Comparison of ENCODE assay signal across 24 mouse cellular contexts in the genomic region with DNA sequence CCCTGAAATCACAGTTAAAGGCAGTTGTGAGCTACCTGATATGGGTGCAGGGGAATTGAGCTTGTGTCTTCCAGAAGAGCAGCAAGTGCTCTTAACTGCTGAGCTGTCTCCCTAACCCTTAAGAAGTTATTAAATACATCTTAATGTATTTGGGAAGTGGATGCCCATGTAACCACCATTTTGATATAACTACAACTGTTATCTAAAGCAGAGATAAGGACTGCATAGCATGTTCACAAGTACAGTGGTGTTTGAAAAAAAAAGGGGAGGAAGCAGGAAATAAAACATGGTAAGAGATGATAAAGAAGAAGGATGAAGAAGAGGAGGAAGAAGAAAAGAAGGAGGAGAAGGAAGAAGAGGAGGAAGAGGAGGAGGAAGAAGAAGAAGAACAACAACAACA.
"Had no signal": no experiment of that assay in that cellular context is flagged by ENCODE, and none has a peak within 500 bp of the region (broad histone marks: within the 10 kb centered on the region; RNA-seq: fewer than 3 reads in every experiment).

No protein-coding gene starts in this region.

- H3K27me3 ChIP-seq: embryonic facial prominence, embryonic 12.5 days; embryonic facial prominence, embryonic 13.5 days; embryonic facial prominence, embryonic 15.5 days; forebrain, embryonic 12.5 days; forebrain, embryonic 13.5 days; forebrain, embryonic 15.5 days had no signal

- H3K27ac ChIP-seq: embryonic facial prominence, embryonic 10.5 days; embryonic facial prominence, embryonic 12.5 days; embryonic facial prominence, embryonic 13.5 days; embryonic facial prominence, embryonic 15.5 days; forebrain, embryonic 10.5 days; forebrain, embryonic 12.5 days; forebrain, embryonic 13.5 days; forebrain, embryonic 15.5 days; heart, adult 2 months; heart, embryonic 10.5 days had no signal

- H3K9ac ChIP-seq: embryonic facial prominence, embryonic 12.5 days; embryonic facial prominence, embryonic 13.5 days; embryonic facial prominence, embryonic 15.5 days; forebrain, embryonic 12.5 days; forebrain, embryonic 13.5 days; forebrain, embryonic 15.5 days; forebrain, postnatal 0 days had no signal

- DNase-seq: cerebellum, adult 8-10 months; cerebellum, adult 9-10 months; cerebellum, adult 9-11 months; cerebellum, postnatal 10 days; cerebellum, postnatal 25 days; cerebellum, postnatal 36 days; embryo, embryonic 11 days; forebrain, postnatal 0 days; gastrocnemius, postnatal 10 days; gastrocnemius, postnatal 14 days; gastrocnemius, postnatal 25 days; heart, adult 11 months; heart, adult 18-20 months; heart, adult 2 months had no signal

- H3K9me3 ChIP-seq: embryonic facial prominence, embryonic 10.5 days; embryonic facial prominence, embryonic 12.5 days; embryonic facial prominence, embryonic 13.5 days; embryonic facial prominence, embryonic 15.5 days; forebrain, embryonic 10.5 days; forebrain, embryonic 12.5 days; forebrain, embryonic 13.5 days; forebrain, embryonic 15.5 days; heart, embryonic 10.5 days had no signal

- H3K4me3 ChIP-seq: embryonic facial prominence, embryonic 10.5 days; embryonic facial prominence, embryonic 12.5 days; embryonic facial prominence, embryonic 13.5 days; embryonic facial prominence, embryonic 15.5 days; erythroblast, embryonic 14.5 days; forebrain, embryonic 10.5 days; forebrain, embryonic 12.5 days; forebrain, embryonic 13.5 days; forebrain, embryonic 15.5 days; heart, adult 2 months; heart, embryonic 10.5 days had no signal

- H3K4me1 ChIP-seq: embryonic facial prominence, embryonic 10.5 days; embryonic facial prominence, embryonic 12.5 days; embryonic facial prominence, embryonic 13.5 days; embryonic facial prominence, embryonic 15.5 days; forebrain, embryonic 10.5 days; forebrain, embryonic 12.5 days; forebrain, embryonic 13.5 days; forebrain, embryonic 15.5 days had no signal
